Mouse (Mus musculus) hindbrain, embryonic 13.5 days (tissue): ENCODE results near the gene Nell1. TPM values are rescaled to one million over a fixed set of nuclear protein-coding genes. Genes with fewer than 3 reads are reported as not detected.
A peak's percentile ranks its signal among the peaks of the same experiment; 100 is the strongest.

Source experiments
- ATAC-seq: fragments of 200-750 bp; cut with Nextera tagmentation; 2 replicates; pipeline ENCODE4 v1.8.0; 2017; ENCODE audit warnings: moderate TSS enrichment; ENCODE audit not compliant: low FRiP score
- H3K27ac ChIP-seq: fragments of 300-500 bp; sonication (generic); 2 replicates; pipeline ENCODE4 v1.5.1; 2015; ENCODE audit warnings: inconsistent platforms, mild to moderate bottlenecking, moderate library complexity
- H3K27me3 ChIP-seq: fragments of 300-500 bp; sonication (generic); 2 replicates; pipeline ENCODE4 v1.6.1; 2015; ENCODE audit warnings: mild to moderate bottlenecking, inconsistent platforms
- H3K36me3 ChIP-seq: fragments of 300-500 bp; sonication (generic); 2 replicates; pipeline ENCODE4 v1.6.1; 2015; ENCODE audit warnings: mild to moderate bottlenecking, inconsistent platforms
- H3K4me1 ChIP-seq: fragments of 300-500 bp; sonication (generic); replicated peaks from 2 replicates; pipeline ENCODE4 v1.6.1; 2015; ENCODE audit warnings: inconsistent platforms
- H3K4me2 ChIP-seq: fragments of 300-500 bp; sonication (generic); 2 replicates; pipeline ENCODE4 v1.6.1; 2015; ENCODE audit warnings: inconsistent platforms, mild to moderate bottlenecking, moderate library complexity
- H3K4me3 ChIP-seq: fragments of 300-500 bp; sonication (generic); 2 replicates; pipeline ENCODE4 v1.5.1; 2015; ENCODE audit warnings: mild to moderate bottlenecking, inconsistent platforms
- H3K9ac ChIP-seq: fragments of 300-500 bp; sonication (generic); 2 replicates; pipeline ENCODE4 v1.6.1; 2015; ENCODE audit warnings: mild to moderate bottlenecking, inconsistent platforms
- H3K9me3 ChIP-seq: fragments of 300-500 bp; sonication (generic); 2 replicates; pipeline ENCODE4 v1.6.1; 2016; ENCODE audit warnings: inconsistent platforms
- WGBS: fragments of 180-500 bp; shearing (Covaris S2); methylation state at CpG from one replicate; pipeline ENCODE4 v1.1.7; 2015; 5-methylcytosine and 5-hydroxymethylcytosine counted together
- polyA plus RNA-seq: library from polyadenylated mRNA; unstranded; fragments of >200 nt; fragmentation: Nextera tagmentation; extraction: Ambion mirVana; gene quantifications from 2 replicates; pipeline ENCODE4 v1.2.1, GENCODE M21; 2015

Gene Nell1
- polyA plus RNA-seq, 1 experiment from 2014 or later = 15.7 TPM

DNA sequence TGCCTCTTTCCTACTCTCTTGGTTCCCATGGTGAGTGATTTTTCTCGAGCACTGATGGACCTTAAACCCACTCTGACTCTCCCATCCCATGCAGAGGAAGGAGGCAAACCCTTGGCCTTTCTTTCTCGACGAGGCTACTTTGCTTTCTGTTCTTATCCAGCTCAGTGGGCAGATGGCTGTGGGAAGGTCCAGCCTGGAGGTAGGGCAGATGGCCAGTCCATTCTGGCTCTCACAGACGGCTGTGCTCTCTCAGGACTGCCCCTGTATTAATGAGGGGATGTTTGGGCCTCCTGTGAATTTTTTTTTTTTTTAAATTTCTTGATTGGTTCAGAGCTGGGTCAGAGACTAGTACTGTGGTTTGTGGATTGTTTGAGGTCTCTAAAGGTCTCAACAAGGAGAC, 5.1 kb upstream of the Nell1 start:
- peaks cover 5% of the 10 kb centered on the region for H3K4me1 ChIP-seq
- no peaks in the 10 kb centered on the region for H3K9me3 ChIP-seq
- no peak for ATAC-seq
- WGBS = 38% methylated on average over 4 of the region's 4 CpGs
- H3K27me3 ChIP-seq = peaks cover 25% of the 10 kb centered on the region
- H3K27ac ChIP-seq = no peak overlapping the region
- no peak overlapping the region for H3K4me3 ChIP-seq
- no peak overlapping the region for H3K4me2 ChIP-seq
- H3K9ac ChIP-seq = no peak overlapping the region
- H3K36me3 ChIP-seq = no peaks in the 10 kb centered on the region

DNA sequence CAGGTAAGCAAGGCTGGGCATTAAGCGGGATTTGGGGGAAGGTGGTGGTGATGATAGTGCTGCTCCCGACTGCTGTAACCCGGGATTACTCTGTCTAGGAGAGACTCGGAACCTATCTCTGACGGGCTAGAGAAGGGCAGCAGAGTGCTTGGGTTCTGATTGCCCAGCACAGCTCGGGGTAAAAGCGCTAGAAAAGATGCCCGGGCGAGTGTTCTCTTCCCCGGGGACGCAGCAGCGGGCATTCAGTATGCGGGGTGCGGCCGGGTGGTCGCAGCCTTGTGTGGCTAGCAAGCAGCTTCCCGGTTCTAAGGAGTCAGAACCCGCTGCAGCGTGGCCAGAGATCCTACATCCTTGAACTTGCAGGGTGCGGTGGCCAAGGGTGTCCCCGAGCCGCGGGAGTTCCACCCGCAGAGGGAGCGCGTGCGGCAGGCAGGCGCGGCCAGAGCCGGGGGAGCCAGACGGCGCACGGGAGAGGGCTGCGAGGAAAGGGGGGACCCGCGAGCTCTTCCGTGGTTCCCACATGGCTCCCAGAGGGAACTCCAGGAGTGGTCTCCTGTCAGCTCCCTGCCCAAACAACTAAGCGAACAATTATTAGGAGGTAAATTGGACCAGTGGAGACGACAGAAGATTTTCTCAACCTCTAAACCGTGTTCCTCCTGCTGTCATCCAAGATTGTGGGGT, 917 bp downstream of the Nell1 start:
- ATAC-seq = peak; percentile 63
- no peaks in the 10 kb centered on the region for H3K9me3 ChIP-seq
- peak overlapping the region; percentile 56 for H3K4me3 ChIP-seq
- H3K4me2 ChIP-seq = peak overlapping the region; percentile 92
- under 1% methylated on average over 40 of the region's 40 CpGs for WGBS
- H3K27ac ChIP-seq = peak overlapping the region; percentile 62
- peak overlapping the region; percentile 75 for H3K9ac ChIP-seq
- H3K4me1 ChIP-seq = peaks cover 23% of the 10 kb centered on the region
- H3K36me3 ChIP-seq = no peaks in the 10 kb centered on the region
- peaks cover 81% of the 10 kb centered on the region for H3K27me3 ChIP-seq

GRCm38 (mm10) chr7:49981511-49982227, 7.0 kb downstream of the Nell1 start:
- H3K27me3 ChIP-seq = peaks cover 61% of the 10 kb centered on the region
- no peaks in the 10 kb centered on the region; the same call in 1 of the 2 replicates for H3K4me1 ChIP-seq
- no peak overlapping the region for H3K27ac ChIP-seq
- H3K4me2 ChIP-seq = no peak overlapping the region
- H3K9me3 ChIP-seq = no peaks in the 10 kb centered on the region
- no peak overlapping the region for H3K4me3 ChIP-seq
- H3K36me3 ChIP-seq = no peaks in the 10 kb centered on the region
- WGBS = 12% methylated on average over 9 of the region's 9 CpGs
- H3K9ac ChIP-seq = no peak overlapping the region
- ATAC-seq = no peak

GRCm38 (mm10) chr7:49984698-49985097, 10.0 kb downstream of the Nell1 start:
- Histone ChIP-seq H3K4me2 (no peak overlapping the region), H3K27ac (no peak overlapping the region), H3K27me3 (peaks cover 31% of the 10 kb centered on the region), H3K9ac (no peak overlapping the region), H3K4me1 (no peaks in the 10 kb centered on the region; the same call in 1 of the 2 replicates), H3K36me3 (no peaks in the 10 kb centered on the region), H3K4me3 (no peak overlapping the region), H3K9me3 (no peaks in the 10 kb centered on the region)
- WGBS = 25% methylated on average over 6 of the region's 6 CpGs
- ATAC-seq = no peak

GRCm38 (mm10) chr7:49985947-49986346, 11.3 kb downstream of the Nell1 start:
- ATAC-seq = no peak
- H3K36me3 ChIP-seq = no peaks in the 10 kb centered on the region
- peaks cover 20% of the 10 kb centered on the region for H3K27me3 ChIP-seq
- H3K4me1 ChIP-seq = no peaks in the 10 kb centered on the region; the same call in 1 of the 2 replicates
- no peak overlapping the region for H3K9ac ChIP-seq
- no peak overlapping the region for H3K4me3 ChIP-seq
- H3K4me2 ChIP-seq = no peak overlapping the region
- no peaks in the 10 kb centered on the region for H3K9me3 ChIP-seq
- 91% methylated on average over 8 of the region's 8 CpGs for WGBS
- no peak overlapping the region for H3K27ac ChIP-seq

DNA sequence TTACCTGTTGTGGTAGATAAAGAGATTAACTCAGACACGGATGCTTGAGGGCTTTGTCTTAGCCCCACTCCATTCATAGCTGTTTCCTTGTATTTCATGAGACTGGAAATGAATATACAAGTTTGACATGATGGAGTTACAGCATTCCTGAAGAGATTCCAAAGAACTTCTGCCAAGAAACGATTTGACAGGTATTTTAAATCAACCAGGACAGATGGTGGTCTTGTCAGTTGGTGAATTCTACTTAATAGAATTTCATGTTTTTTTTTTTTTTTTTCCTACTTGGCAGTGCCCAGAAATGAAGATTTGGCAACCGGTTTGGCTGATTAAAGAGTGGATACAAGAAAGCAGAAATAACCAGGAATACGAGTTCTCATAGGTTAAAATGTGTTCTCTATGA, 24.7 kb downstream of the Nell1 start:
- 85% methylated on average over 4 of the region's 4 CpGs for WGBS
- no peak overlapping the region for H3K4me3 ChIP-seq
- H3K4me2 ChIP-seq = no peak overlapping the region
- no peaks in the 10 kb centered on the region for H3K9me3 ChIP-seq
- H3K27me3 ChIP-seq = no peaks in the 10 kb centered on the region
- no peak overlapping the region for H3K9ac ChIP-seq
- H3K36me3 ChIP-seq = no peaks in the 10 kb centered on the region
- no peak overlapping the region for H3K27ac ChIP-seq
- no peaks in the 10 kb centered on the region for H3K4me1 ChIP-seq
- ATAC-seq = no peak

- Histone ChIP-seq H3K4me3 (no peak overlapping the region), H3K9me3 (no peaks in the 10 kb centered on the region), H3K27me3 (no peaks in the 10 kb centered on the region), H3K9ac (no peak overlapping the region), H3K4me2 (no peak overlapping the region), H3K27ac (no peak overlapping the region), H3K4me1 (no peaks in the 10 kb centered on the region), H3K36me3 (no peaks in the 10 kb centered on the region)
- no peak for ATAC-seq
- WGBS = 68% methylated on average over 2 of the region's 2 CpGs
Measured at GRCm38 (mm10) chr7:50005268-50005667, 30.6 kb downstream of the Nell1 start.

GRCm38 (mm10) chr7:50035187-50036153, 60.8 kb downstream of the Nell1 start:
- Histone ChIP-seq H3K27ac (peak overlapping the region; percentile 18; the same call in 1 of the 2 replicates), H3K9ac (no peak overlapping the region), H3K36me3 (no peaks in the 10 kb centered on the region), H3K4me3 (no peak overlapping the region), H3K4me2 (no peak overlapping the region), H3K9me3 (no peaks in the 10 kb centered on the region), H3K27me3 (no peaks in the 10 kb centered on the region), H3K4me1 (no peaks in the 10 kb centered on the region)
- ATAC-seq = 0 out of 2 replicates have a peak, but pooled peaks have one; percentile 52
- WGBS = 69% methylated on average over 13 of the region's 13 CpGs

DNA sequence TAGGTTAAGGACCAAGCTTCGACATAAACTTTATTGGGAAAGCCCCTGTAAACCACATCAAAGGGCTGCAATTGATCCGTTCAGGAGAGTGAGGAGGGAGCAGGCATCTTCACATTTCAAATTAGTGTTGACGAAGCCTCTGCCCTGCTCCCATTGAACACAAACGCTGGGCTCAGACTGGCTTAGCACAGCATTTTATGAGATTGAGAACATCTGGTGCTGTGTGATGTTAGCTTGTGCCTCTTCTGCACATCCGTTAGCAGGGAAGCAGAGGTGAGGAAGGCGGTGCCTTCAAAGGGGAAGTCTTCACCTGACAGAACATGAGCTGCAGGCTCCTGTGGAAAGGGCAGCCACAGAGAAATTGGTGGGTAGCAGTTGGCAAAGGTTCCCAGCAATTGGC, 66.4 kb downstream of the Nell1 start:
- no peak overlapping the region for H3K9ac ChIP-seq
- H3K9me3 ChIP-seq = no peaks in the 10 kb centered on the region
- no peak overlapping the region for H3K4me3 ChIP-seq
- no peaks in the 10 kb centered on the region for H3K36me3 ChIP-seq
- no peak overlapping the region for H3K27ac ChIP-seq
- WGBS = 74% methylated on average over 6 of the region's 6 CpGs
- 0 out of 2 replicates have a peak, but pooled peaks cover 5% of the 10 kb centered on the region for H3K4me1 ChIP-seq
- no peak for ATAC-seq
- no peak overlapping the region for H3K4me2 ChIP-seq
- H3K27me3 ChIP-seq = no peaks in the 10 kb centered on the region

DNA sequence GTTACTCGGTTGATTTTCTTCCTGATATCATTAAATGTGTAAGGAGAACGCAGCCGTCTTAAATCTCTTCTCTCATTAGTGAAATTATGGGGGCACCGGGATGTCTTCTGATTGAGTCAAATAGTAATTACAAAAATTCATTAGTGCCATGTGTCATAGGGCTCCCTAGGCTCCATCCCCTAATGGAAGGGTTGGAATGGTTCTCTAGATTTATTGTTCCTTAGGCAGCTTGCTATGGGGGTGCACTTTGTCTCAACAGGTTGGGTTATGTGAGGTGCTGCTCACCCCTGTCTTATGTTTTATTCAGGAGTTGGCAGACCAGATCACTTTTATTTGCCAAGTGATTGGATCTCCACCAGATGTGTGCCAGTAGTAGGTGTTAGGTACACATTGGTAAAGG, 75.5 kb downstream of the Nell1 start:
- WGBS = 72% methylated on average over 4 of the region's 4 CpGs
- Histone ChIP-seq H3K27ac (no peak overlapping the region), H3K9ac (no peak overlapping the region), H3K4me3 (no peak overlapping the region), H3K4me1 (0 out of 2 replicates have a peak, but pooled peaks cover 2% of the 10 kb centered on the region), H3K27me3 (no peaks in the 10 kb centered on the region), H3K36me3 (no peaks in the 10 kb centered on the region), H3K4me2 (no peak overlapping the region), H3K9me3 (no peaks in the 10 kb centered on the region)
- ATAC-seq = peak; percentile 36; the same call in 1 of the 2 replicates

GRCm38 (mm10) chr7:50053704-50054103, 79.0 kb downstream of the Nell1 start:
- Histone ChIP-seq H3K4me1 (no peaks in the 10 kb centered on the region), H3K9ac (no peak overlapping the region), H3K36me3 (no peaks in the 10 kb centered on the region), H3K4me3 (no peak overlapping the region), H3K27ac (no peak overlapping the region), H3K9me3 (no peaks in the 10 kb centered on the region), H3K4me2 (no peak overlapping the region), H3K27me3 (no peaks in the 10 kb centered on the region)
- ATAC-seq = no peak
- 93% methylated on average over 2 of the region's 2 CpGs for WGBS

DNA sequence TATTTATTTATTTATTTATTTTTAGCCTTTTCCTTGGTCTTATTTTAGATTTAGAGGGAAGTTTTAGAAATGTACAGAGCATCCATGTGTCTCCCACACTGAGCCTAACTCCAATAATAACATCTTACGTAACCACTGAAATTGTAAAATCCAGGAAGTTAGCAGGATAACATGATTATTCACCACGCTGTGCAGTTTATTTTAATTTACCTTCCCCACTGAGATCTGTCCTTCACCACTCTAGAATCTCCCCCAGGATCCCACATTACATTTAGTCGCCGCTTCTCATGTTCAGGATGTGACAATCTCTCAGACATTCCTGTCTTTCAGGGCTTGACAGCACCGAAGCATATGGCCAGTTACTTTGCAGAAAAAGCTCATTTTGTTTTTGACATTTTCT, 119.8 kb downstream of the Nell1 start:
- WGBS = 79% methylated on average over 5 of the region's 5 CpGs

More for the DNA sequence above, 119.8 kb downstream of the Nell1 start:
- H3K27me3 ChIP-seq = no peaks in the 10 kb centered on the region
- no peaks in the 10 kb centered on the region for H3K36me3 ChIP-seq
- no peak for ATAC-seq
- no peak overlapping the region for H3K4me3 ChIP-seq
- H3K4me2 ChIP-seq = no peak overlapping the region
- no peak overlapping the region for H3K27ac ChIP-seq
- no peak overlapping the region for H3K9ac ChIP-seq
- no peaks in the 10 kb centered on the region for H3K4me1 ChIP-seq
- no peaks in the 10 kb centered on the region for H3K9me3 ChIP-seq
